Mouse (Mus musculus): Measurements from ENCODE around the gene Zfp202. TPM values are rescaled to one million over a fixed set of nuclear protein-coding genes. Genes with fewer than 3 reads are reported as not detected.

The Zfp202 gene
- polyA plus RNA-seq, 1 experiment = 0.17 TPM

GRCm38 (mm10) chr9:40252459-40252858 lies 60.3 kb downstream of the Zfp202 start:
- Histone ChIP-seq H3K4me1 (peaks cover 5% of the 10 kb centered on the region; the same call in 1 of the 2 replicates), H3K4me3 (replicated peaks) (no peak overlapping the region)
- no peak for TF ChIP-seq FLI1 (IDR thresholded peaks at IDR 0.05; ENCODE audit: low read length)

More at GRCm38 (mm10) chr9:40252459-40252858, 60.3 kb downstream of the Zfp202 start:
- Histone ChIP-seq H3K36me3 (replicated peaks; ENCODE audit: low read length) (no peaks in the 10 kb centered on the region), H3K27me3 (replicated peaks) (no peaks in the 10 kb centered on the region), H3K9me3 (peaks cover 13% of the 10 kb centered on the region)

Other genes starting within 250 kb of the Zfp202 start
- not detected in 2 replicates for gene Olfr975, start 240.3 kb upstream of the Zfp202 start, polyA plus RNA-seq (2012; ENCODE audit: insufficient read depth, low replicate concordance)
- gene Olfr976, start 231.2 kb upstream of the Zfp202 start, polyA plus RNA-seq (2012; ENCODE audit: insufficient read depth, low replicate concordance) = not detected in 2 replicates
- not detected in 2 replicates for gene Olfr978, start 200.2 kb upstream of the Zfp202 start, polyA plus RNA-seq (2012; ENCODE audit: insufficient read depth, low replicate concordance)
- not detected in 2 replicates for gene Olfr979, start 188.9 kb upstream of the Zfp202 start, polyA plus RNA-seq (2012; ENCODE audit: insufficient read depth, low replicate concordance)
- gene Olfr980, start 182.7 kb upstream of the Zfp202 start, polyA plus RNA-seq (2012; ENCODE audit: insufficient read depth, low replicate concordance) = not detected in 2 replicates
- gene Olfr981, start 170.9 kb upstream of the Zfp202 start, polyA plus RNA-seq (2012; ENCODE audit: insufficient read depth, low replicate concordance) = 0.39 TPM in 1 of 2 replicates, not detected in the other
- not detected in 2 replicates for gene Olfr982, start 118.5 kb upstream of the Zfp202 start, polyA plus RNA-seq (2012; ENCODE audit: insufficient read depth, low replicate concordance)
- gene Olfr983, start 98.7 kb upstream of the Zfp202 start, polyA plus RNA-seq (2012; ENCODE audit: insufficient read depth, low replicate concordance) = not detected in 2 replicates
- gene Olfr984, start 78.1 kb upstream of the Zfp202 start, polyA plus RNA-seq (2012; ENCODE audit: insufficient read depth, low replicate concordance) = not detected in 2 replicates
- not detected in 2 replicates for gene Olfr985, start 62.1 kb upstream of the Zfp202 start, polyA plus RNA-seq (2012; ENCODE audit: insufficient read depth, low replicate concordance)
- gene Tmem225, start 44.2 kb upstream of the Zfp202 start, polyA plus RNA-seq (2012; ENCODE audit: insufficient read depth, low replicate concordance) = not detected in 2 replicates
- not detected in 2 replicates for gene Olfr986, start 11.4 kb upstream of the Zfp202 start, polyA plus RNA-seq (2012; ENCODE audit: insufficient read depth, low replicate concordance)
- not detected in 2 replicates for gene Scn3b, start 76.9 kb downstream of the Zfp202 start, polyA plus RNA-seq (2012; ENCODE audit: insufficient read depth, low replicate concordance)

Data from megakaryocyte, embryonic 14.5 days (primary cell).